Mouse (Mus musculus) limb, embryonic 11.5 days (tissue): ENCODE measurements around the gene Oxct1. TPM values are rescaled to one million over a fixed set of nuclear protein-coding genes. Genes with fewer than 3 reads are reported as not detected.

Experiments
- ATAC-seq: fragments of 200-750 bp; cut with Nextera tagmentation; 2 replicates; pipeline ENCODE4 v1.8.0; 2017; ENCODE audit warnings: low read depth; ENCODE audit not compliant: insufficient number of reproducible peaks, low FRiP score, low TSS enrichment
- DNase-seq: peaks from one replicate; pipeline ENCODE4 v3.0.0-alpha.2; 2015; ENCODE audit warnings: low spot score
- H3K27ac ChIP-seq: fragments of 300-500 bp; sonication (generic); replicated peaks from 2 replicates; pipeline ENCODE4 v1.5.1; 2014; ENCODE audit warnings: low read depth, mild to moderate bottlenecking, low read length
- H3K27me3 ChIP-seq: fragments of 300-500 bp; sonication (generic); 2 replicates; pipeline ENCODE4 v1.6.1; 2014; ENCODE audit warnings: mild to moderate bottlenecking, low read length, mixed read lengths; ENCODE audit not compliant: control insufficient read depth, insufficient read depth
- H3K36me3 ChIP-seq: fragments of 300-500 bp; sonication (generic); 2 replicates; pipeline ENCODE4 v1.6.1; 2014; ENCODE audit warnings: mild to moderate bottlenecking, low read length, moderate library complexity, mixed read lengths; ENCODE audit not compliant: control insufficient read depth, insufficient read depth
- H3K4me1 ChIP-seq: fragments of 300-500 bp; sonication (generic); 2 replicates; pipeline ENCODE4 v1.6.1; 2014; ENCODE audit warnings: low read length, mixed read lengths; ENCODE audit not compliant: control insufficient read depth, insufficient read depth
- H3K4me2 ChIP-seq: fragments of 300-500 bp; sonication (generic); 2 replicates; pipeline ENCODE4 v1.6.1; 2014; ENCODE audit warnings: low read depth, mild to moderate bottlenecking, moderate library complexity; ENCODE audit not compliant: severe bottlenecking
- H3K4me3 ChIP-seq: fragments of 300-500 bp; sonication (generic); 2 replicates; pipeline ENCODE4 v1.5.1; 2014; ENCODE audit warnings: low read depth, low read length
- H3K9ac ChIP-seq: fragments of 300-500 bp; sonication (generic); 2 replicates; pipeline ENCODE4 v1.6.1; 2014; ENCODE audit warnings: mild to moderate bottlenecking, low read length
- H3K9me3 ChIP-seq: fragments of 300-500 bp; sonication (generic); 2 replicates; pipeline ENCODE4 v1.6.1; 2016; ENCODE audit warnings: low read length; ENCODE audit not compliant: control insufficient read depth
- WGBS: fragments of 180-500 bp; shearing (Covaris S2); extraction: QIAGEN DNeasy Blood & Tissue Kit; methylation state at CpG from one replicate; pipeline ENCODE4 v1.1.7; 2014; 5-methylcytosine and 5-hydroxymethylcytosine counted together
- polyA plus RNA-seq: library from polyadenylated mRNA; unstranded; fragments of >200 nt; fragmentation: Nextera tagmentation; extraction: Ambion mirVana; gene quantifications from 2 replicates; pipeline ENCODE4 v1.2.1, GENCODE M21; 2014

Oxct1 gene
- polyA plus RNA-seq, 1 experiment from 2014 or later = 156 TPM

- H3K27ac ChIP-seq = no peak overlapping the region
- H3K9me3 ChIP-seq = no peaks in the 10 kb centered on the region
- H3K9ac ChIP-seq = no peak overlapping the region
- H3K4me2 ChIP-seq = no peak overlapping the region
- no peak overlapping the region for H3K4me3 ChIP-seq
- H3K36me3 ChIP-seq = no peaks in the 10 kb centered on the region
- no peaks in the 10 kb centered on the region for H3K4me1 ChIP-seq
- WGBS = 55% methylated on average over 4 of the region's 4 CpGs
- no peaks in the 10 kb centered on the region for H3K27me3 ChIP-seq
- DNase-seq (no peak), ATAC-seq (no peak)
Measured at GRCm38 (mm10) chr15:4105498-4105897, 79.3 kb downstream of the Oxct1 start.

DNA sequence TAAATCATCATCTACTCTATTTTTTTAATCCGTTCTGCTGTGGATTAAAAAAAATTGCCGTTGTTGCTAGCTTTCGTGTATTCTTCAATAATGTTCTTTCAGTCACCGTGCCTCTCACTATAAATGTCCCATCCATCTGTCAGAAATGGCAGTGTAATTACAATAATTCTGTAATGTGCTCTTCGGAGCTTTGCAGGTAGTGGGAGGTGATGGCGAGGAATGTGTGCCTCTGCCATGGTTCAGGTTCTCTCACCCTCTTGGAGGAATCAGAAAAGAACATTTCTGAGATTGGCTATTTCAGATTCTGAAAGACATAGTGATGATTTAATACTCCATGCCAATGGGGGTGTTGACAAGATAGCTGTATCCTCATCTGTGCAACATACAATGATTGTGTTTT, 93.8 kb downstream of the Oxct1 start:
- WGBS = 91% methylated on average over 6 of the region's 6 CpGs
- Histone ChIP-seq H3K4me1 (no peaks in the 10 kb centered on the region), H3K4me2 (no peak overlapping the region)

GRCm38 (mm10) chr15:4124648-4125047, 98.5 kb downstream of the Oxct1 start:
- ATAC-seq = no peak
- 83% methylated on average over 3 of the region's 3 CpGs for WGBS

More for the DNA sequence above, 93.8 kb downstream of the Oxct1 start:
- Histone ChIP-seq H3K9ac (no peak overlapping the region), H3K27me3 (no peaks in the 10 kb centered on the region), H3K27ac (no peak overlapping the region), H3K36me3 (no peaks in the 10 kb centered on the region), H3K4me3 (no peak overlapping the region), H3K9me3 (no peaks in the 10 kb centered on the region)
- ATAC-seq = no peak
- DNase-seq = no peak

DNA sequence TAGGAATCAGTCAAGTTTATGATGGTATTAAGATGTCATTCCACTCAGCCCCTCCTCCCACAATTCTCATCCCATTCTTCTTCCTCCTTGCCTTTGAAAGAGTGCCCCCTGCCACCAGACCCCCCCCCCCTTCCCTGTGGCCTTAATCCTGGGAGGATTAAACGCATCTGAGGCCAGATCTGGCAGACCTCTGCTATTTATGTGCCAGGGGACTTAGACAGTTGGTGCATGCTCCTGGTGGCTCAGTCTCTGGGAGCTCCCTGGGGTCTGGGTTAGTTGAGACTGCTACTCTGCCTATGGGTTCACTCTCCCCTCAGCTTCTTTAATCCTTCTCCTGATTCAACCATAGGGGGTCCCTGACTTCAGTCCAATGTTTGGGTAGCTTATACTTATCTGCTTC, 112.3 kb downstream of the Oxct1 start:
- no peak overlapping the region for H3K27ac ChIP-seq
- H3K36me3 ChIP-seq = no peaks in the 10 kb centered on the region
- H3K4me2 ChIP-seq = no peak overlapping the region
- H3K27me3 ChIP-seq = no peaks in the 10 kb centered on the region
- DNase-seq (no peak), ATAC-seq (no peak)
- 50% methylated on average over 1 of the region's 1 CpGs for WGBS
- no peak overlapping the region for H3K4me3 ChIP-seq
- H3K9me3 ChIP-seq = no peaks in the 10 kb centered on the region
- H3K9ac ChIP-seq = no peak overlapping the region
- H3K4me1 ChIP-seq = no peaks in the 10 kb centered on the region

More at GRCm38 (mm10) chr15:4124648-4125047, 98.5 kb downstream of the Oxct1 start:
- no peak overlapping the region for H3K9ac ChIP-seq
- no peak for DNase-seq
- H3K36me3 ChIP-seq = no peaks in the 10 kb centered on the region
- H3K4me2 ChIP-seq = no peak overlapping the region
- H3K4me3 ChIP-seq = no peak overlapping the region
- no peaks in the 10 kb centered on the region for H3K9me3 ChIP-seq
- no peaks in the 10 kb centered on the region for H3K4me1 ChIP-seq
- no peak overlapping the region for H3K27ac ChIP-seq
- H3K27me3 ChIP-seq = no peaks in the 10 kb centered on the region

- H3K27me3 ChIP-seq = no peaks in the 10 kb centered on the region
Measured at GRCm38 (mm10) chr15:4139516-4139915, 113.3 kb downstream of the Oxct1 start.

DNA sequence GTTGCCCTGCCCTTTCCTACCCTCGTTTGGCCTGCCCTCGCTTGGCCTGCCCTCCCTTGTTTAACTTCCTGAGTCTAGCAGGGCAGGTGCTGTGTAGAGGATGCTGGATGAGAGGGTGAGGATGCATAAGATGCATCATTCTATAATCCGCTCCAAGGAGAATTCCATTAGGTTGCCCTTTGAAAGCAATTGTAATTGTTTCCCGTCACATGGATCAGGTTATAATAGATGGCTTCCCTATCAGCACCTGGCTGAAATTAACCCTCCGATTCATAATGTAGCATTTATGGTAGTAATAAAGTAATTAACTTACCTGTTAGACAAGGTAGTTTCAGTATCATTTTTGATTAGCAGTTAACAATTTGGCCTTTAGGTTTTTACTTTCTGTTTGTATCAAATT, 119.2 kb downstream of the Oxct1 start:
- 86% methylated on average over 5 of the region's 5 CpGs for whole genome bisulfite sequencing
- Histone ChIP-seq H3K36me3 (no peaks in the 10 kb centered on the region), H3K9me3 (no peaks in the 10 kb centered on the region), H3K4me3 (no peak overlapping the region), H3K9ac (no peak overlapping the region), H3K27ac (no peak overlapping the region), H3K4me1 (no peaks in the 10 kb centered on the region), H3K4me2 (no peak overlapping the region), H3K27me3 (no peaks in the 10 kb centered on the region)
- peak; percentile 13 for DNase-seq
- ATAC-seq = no peak

More at GRCm38 (mm10) chr15:4139516-4139915, 113.3 kb downstream of the Oxct1 start:
- H3K27ac ChIP-seq = no peak overlapping the region
- no peak overlapping the region for H3K4me2 ChIP-seq
- H3K36me3 ChIP-seq = no peaks in the 10 kb centered on the region
- H3K4me1 ChIP-seq = no peaks in the 10 kb centered on the region
- ATAC-seq (no peak), DNase-seq (no peak)
- WGBS = 89% methylated on average over 12 of the region's 12 CpGs
- H3K9ac ChIP-seq = no peak overlapping the region
- H3K4me3 ChIP-seq = no peak overlapping the region
- H3K9me3 ChIP-seq = no peaks in the 10 kb centered on the region

DNA sequence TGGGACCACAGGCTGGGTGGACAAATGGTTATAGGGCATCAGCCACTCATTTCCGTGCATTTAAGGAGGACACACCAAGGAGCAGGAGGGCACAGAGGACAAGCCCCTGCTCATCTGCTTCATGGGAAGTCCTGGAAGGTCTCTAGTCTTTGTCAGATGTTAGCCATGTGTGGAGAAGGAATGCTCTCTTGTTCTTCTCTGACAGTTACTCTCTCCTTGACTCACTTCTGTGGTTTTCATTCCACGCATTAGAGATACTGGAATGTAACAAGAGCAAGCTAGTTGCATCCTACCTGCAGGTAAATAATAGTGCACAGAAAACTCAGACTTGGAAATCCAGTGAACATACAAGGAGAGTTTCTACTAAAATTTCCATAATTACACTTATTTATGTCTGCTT, 121.5 kb downstream of the Oxct1 start:
- Histone ChIP-seq H3K27me3 (no peaks in the 10 kb centered on the region), H3K4me3 (no peak overlapping the region), H3K9me3 (no peaks in the 10 kb centered on the region), H3K27ac (no peak overlapping the region), H3K36me3 (no peaks in the 10 kb centered on the region), H3K9ac (no peak overlapping the region), H3K4me2 (no peak overlapping the region), H3K4me1 (no peaks in the 10 kb centered on the region)
- WGBS = 78% methylated on average over 2 of the region's 2 CpGs
- peak; percentile 13 for DNase-seq
- ATAC-seq = no peak

DNA sequence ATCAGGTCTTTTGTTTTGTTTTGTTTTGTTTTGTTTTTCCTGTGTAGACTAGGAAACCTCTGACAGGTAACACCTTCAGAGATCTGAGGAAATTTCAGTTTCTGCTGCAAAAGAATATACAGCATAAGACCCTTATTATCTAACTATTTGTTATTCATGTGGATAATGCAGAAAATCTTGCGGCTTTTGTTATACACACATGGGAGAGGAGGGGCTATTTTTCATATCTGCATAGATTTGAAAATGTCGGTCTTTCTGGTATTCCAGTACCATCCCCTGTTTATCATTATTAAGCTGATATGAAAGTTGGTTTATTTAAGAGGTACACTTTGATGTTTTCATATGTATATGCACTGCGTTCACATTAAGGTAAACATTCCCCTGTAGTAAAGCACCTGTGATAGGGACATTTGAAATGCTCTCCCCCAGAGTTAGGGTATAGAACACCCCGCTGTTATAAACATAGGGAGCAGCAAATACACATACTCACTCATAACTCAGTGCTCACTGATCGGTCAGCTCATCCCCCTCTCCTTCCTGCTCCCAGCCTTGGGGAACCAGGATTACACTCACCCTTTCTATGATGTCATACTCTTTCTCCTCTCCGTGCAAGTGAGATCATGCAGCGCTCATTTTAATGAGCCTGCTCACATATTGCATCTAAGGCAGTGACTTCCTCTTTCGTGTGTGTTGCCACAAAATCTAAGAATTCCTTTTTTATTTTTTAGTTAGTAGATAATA, 122.6 kb downstream of the Oxct1 start:
- H3K27me3 ChIP-seq = no peaks in the 10 kb centered on the region
- H3K4me1 ChIP-seq = no peaks in the 10 kb centered on the region
- H3K4me2 ChIP-seq = no peak overlapping the region
- H3K36me3 ChIP-seq = no peaks in the 10 kb centered on the region
- H3K27ac ChIP-seq = no peak overlapping the region
- no peak overlapping the region for H3K4me3 ChIP-seq
- 94% methylated on average over 8 of the region's 8 CpGs for WGBS
- no peak for ATAC-seq
- no peak overlapping the region for H3K9ac ChIP-seq
- DNase-seq = peak; percentile 12
- no peaks in the 10 kb centered on the region for H3K9me3 ChIP-seq

DNA sequence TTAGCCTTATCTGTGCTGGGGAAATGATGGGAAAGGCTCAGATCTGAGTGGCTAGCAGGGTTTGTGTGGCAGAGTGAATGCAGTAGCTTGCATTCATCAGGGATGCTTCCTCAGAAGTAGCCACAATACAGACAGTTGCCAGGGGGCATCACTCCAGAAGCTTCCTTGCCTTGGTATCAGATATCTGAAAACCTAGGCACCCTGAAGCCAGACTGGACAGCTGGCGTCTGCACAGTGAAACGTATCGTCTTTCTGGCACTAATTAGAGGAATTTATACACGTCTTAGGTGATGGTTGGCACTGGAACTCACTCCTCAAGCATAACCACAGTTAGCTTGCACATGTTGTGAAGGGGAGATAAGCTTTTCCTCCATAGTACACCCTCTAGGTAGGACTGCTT, 128.5 kb downstream of the Oxct1 start:
- no peaks in the 10 kb centered on the region for H3K36me3 ChIP-seq
- no peaks in the 10 kb centered on the region for H3K4me1 ChIP-seq
- no peaks in the 10 kb centered on the region for H3K27me3 ChIP-seq
- no peak overlapping the region for H3K4me3 ChIP-seq
- no peak for DNase-seq
- H3K4me2 ChIP-seq = no peak overlapping the region
- ATAC-seq = no peak
- H3K9me3 ChIP-seq = no peaks in the 10 kb centered on the region
- 82% methylated on average over 4 of the region's 4 CpGs for WGBS
- H3K9ac ChIP-seq = no peak overlapping the region
- no peak overlapping the region for H3K27ac ChIP-seq
